Mouse (Mus musculus) MEL-GATA-1-ER (cell line): Measurements from ENCODE around the gene Setd3.
A peak's percentile ranks its signal among the peaks of the same experiment; 100 is the strongest.

Source experiments
- DNase-seq: peaks from one replicate; pipeline ENCODE4 v3.0.0-alpha.2; 2012; ENCODE audit warnings: low read depth; ENCODE audit errors: extremely low read depth

Setd3 gene

GRCm38 (mm10) chr12:108203895-108204294 lies 24.8 kb upstream of the Setd3 start:
- DNase-seq = no peak

GRCm38 (mm10) chr12:108200094-108200493 lies 21.0 kb upstream of the Setd3 start:
- DNase-seq = no peak

- DNase-seq = no peak
These were observed 19.3 kb upstream of the Setd3 start for GRCm38 (mm10) chr12:108198447-108198846.

- DNase-seq = no peak
These were observed 16.6 kb upstream of the Setd3 start for GRCm38 (mm10) chr12:108195761-108196160.

- DNase-seq = no peak
These were observed 14.8 kb upstream of the Setd3 start for GRCm38 (mm10) chr12:108193878-108194277.

- no peak for DNase-seq
These were observed 8.5 kb upstream of the Setd3 start for GRCm38 (mm10) chr12:108187541-108188091.

GRCm38 (mm10) chr12:108181716-108182115 lies 2.6 kb upstream of the Setd3 start:
- DNase-seq = no peak

- peak; percentile 96 for DNase-seq
These were observed 480 bp upstream of the Setd3 start, which contains the start of gene Ccnk for GRCm38 (mm10) chr12:108179321-108180266. TSS of gene Ccnk (plus strand) at chr12:108179579.

- peak; percentile 25 for DNase-seq
These were observed 526 bp downstream of the Setd3 start for GRCm38 (mm10) chr12:108178331-108179245.

GRCm38 (mm10) chr12:108176366-108176765 lies 2.7 kb downstream of the Setd3 start:
- DNase-seq = no peak

GRCm38 (mm10) chr12:108174606-108175505 lies 4.3 kb downstream of the Setd3 start:
- DNase-seq = no peak

GRCm38 (mm10) chr12:108172639-108173038 lies 6.5 kb downstream of the Setd3 start:
- no peak for DNase-seq

GRCm38 (mm10) chr12:108171336-108171735 lies 7.8 kb downstream of the Setd3 start:
- no peak for DNase-seq

- DNase-seq = no peak
These were observed 8.6 kb downstream of the Setd3 start for GRCm38 (mm10) chr12:108170467-108170866.

GRCm38 (mm10) chr12:108168909-108169308 lies 10.2 kb downstream of the Setd3 start:
- no peak for DNase-seq

- DNase-seq = no peak
These were observed 15.4 kb downstream of the Setd3 start for GRCm38 (mm10) chr12:108163706-108164105.

GRCm38 (mm10) chr12:108162036-108162435 lies 17.1 kb downstream of the Setd3 start:
- DNase-seq = peak; percentile 24

GRCm38 (mm10) chr12:108159863-108160262 lies 19.3 kb downstream of the Setd3 start:
- no peak for DNase-seq

- DNase-seq = no peak
These were observed 26.4 kb downstream of the Setd3 start for GRCm38 (mm10) chr12:108152743-108153142.

GRCm38 (mm10) chr12:108149764-108150163 lies 29.4 kb downstream of the Setd3 start:
- DNase-seq = no peak
